Mouse (Mus musculus) midbrain, embryonic 14.5 days (tissue): ENCODE data around the gene Ntsr1. TPM values are rescaled to one million over a fixed set of nuclear protein-coding genes. Genes with fewer than 3 reads are reported as not detected.

Experiments used
- ATAC-seq: fragments of 200-750 bp; cut with Nextera tagmentation; 2 replicates; pipeline ENCODE4 v1.8.0; 2017; ENCODE audit warnings: moderate number of reproducible peaks, moderate library complexity; ENCODE audit not compliant: low FRiP score, low TSS enrichment
- DNase-seq: peaks from one replicate; pipeline ENCODE4 v3.0.0-alpha.2; 2015
- H3K27ac ChIP-seq: fragments of 300-500 bp; sonication (generic); replicated peaks from 2 replicates; pipeline ENCODE4 v1.5.1; 2014; ENCODE audit warnings: mild to moderate bottlenecking, low read depth, low read length, moderate library complexity
- H3K27me3 ChIP-seq: fragments of 300-500 bp; sonication (generic); 2 replicates; pipeline ENCODE4 v1.6.1; 2014; ENCODE audit warnings: low read length, control low read depth, mixed read lengths; ENCODE audit not compliant: control insufficient read depth, insufficient read depth
- H3K36me3 ChIP-seq: fragments of 300-500 bp; sonication (generic); 2 replicates; pipeline ENCODE4 v1.6.1; 2014; ENCODE audit warnings: low read length, control low read depth; ENCODE audit not compliant: control insufficient read depth, insufficient read depth
- H3K4me1 ChIP-seq: fragments of 300-500 bp; sonication (generic); 2 replicates; pipeline ENCODE4 v1.6.1; 2014; ENCODE audit warnings: mild to moderate bottlenecking, antibody characterized with exemption, low read length, control low read depth; ENCODE audit not compliant: control insufficient read depth, insufficient read depth
- H3K4me2 ChIP-seq: fragments of 300-500 bp; sonication (generic); 2 replicates; pipeline ENCODE4 v1.6.1; 2014; ENCODE audit warnings: mild to moderate bottlenecking, low read length, moderate library complexity
- H3K4me3 ChIP-seq: fragments of 300-500 bp; sonication (generic); replicated peaks from 2 replicates; pipeline ENCODE4 v1.5.1; 2014; ENCODE audit warnings: low read depth, low read length
- H3K9ac ChIP-seq: fragments of 300-500 bp; sonication (generic); replicated peaks from 2 replicates; pipeline ENCODE4 v1.6.1; 2014; ENCODE audit warnings: mild to moderate bottlenecking, low read length, moderate library complexity
- H3K9me3 ChIP-seq: fragments of 300-500 bp; sonication (generic); 2 replicates; pipeline ENCODE4 v1.6.1; 2016; ENCODE audit warnings: low read length, control low read depth, mixed read lengths; ENCODE audit not compliant: control insufficient read depth
- WGBS: fragments of 180-500 bp; shearing (Covaris S2); extraction: QIAGEN DNeasy Blood & Tissue Kit; methylation state at CpG from one replicate; pipeline ENCODE4 v1.1.7; 2014; 5-methylcytosine and 5-hydroxymethylcytosine counted together
- polyA plus RNA-seq: library from polyadenylated mRNA; unstranded; fragments of >200 nt; fragmentation: Nextera tagmentation; extraction: Ambion mirVana; gene quantifications from 2 replicates; pipeline ENCODE4 v1.2.1, GENCODE M21; 2014

The Ntsr1 gene
- polyA plus RNA-seq: 0.89 and 1.3 TPM in 2 replicates

GRCm38 (mm10) chr2:180499741-180500140 lies at the start of gene Ntsr1:
TSS of gene Ntsr1 (plus strand) at chr2:180499976.
- Histone ChIP-seq H3K27me3 (peaks cover 48% of the 10 kb centered on the region), H3K36me3 (no peaks in the 10 kb centered on the region), H3K9ac (peak within 1 kb of the TSS; percentile 46; the same call in 1 of the 2 replicates), H3K9me3 (no peaks in the 10 kb centered on the region), H3K4me2 (peak within 1 kb of the TSS; percentile 69), H3K4me1 (peaks cover 9% of the 10 kb centered on the region; the same call in 1 of the 2 replicates), H3K27ac (no peak within 1 kb of the TSS), H3K4me3 (peak within 1 kb of the TSS; percentile 30)
- ATAC-seq: no peak
- peak; percentile 72 for DNase-seq
- under 1% methylated on average over 30 of the region's 30 CpGs for WGBS

GRCm38 (mm10) chr2:180450529-180450928 lies 49.2 kb upstream of the Ntsr1 start:
- Histone ChIP-seq H3K4me2 (no peak overlapping the region), H3K27ac (no peak overlapping the region), H3K36me3 (no peaks in the 10 kb centered on the region), H3K4me3 (no peak overlapping the region), H3K4me1 (peaks cover under 1% of the 10 kb centered on the region; the same call in 1 of the 2 replicates), H3K9me3 (no peaks in the 10 kb centered on the region), H3K9ac (no peak overlapping the region), H3K27me3 (no peaks in the 10 kb centered on the region)
- WGBS: 79% methylated on average over 5 of the region's 5 CpGs
- DNase-seq (no peak), ATAC-seq (no peak)

GRCm38 (mm10) chr2:180455723-180456698 lies 43.8 kb upstream of the Ntsr1 start, which contains the start of gene Slco4a1:
TSS of gene Slco4a1 (plus strand) at chr2:180456245.
- WGBS: 2% methylated on average over 65 of the region's 65 CpGs
- peak; percentile 82 for DNase-seq

DNA sequence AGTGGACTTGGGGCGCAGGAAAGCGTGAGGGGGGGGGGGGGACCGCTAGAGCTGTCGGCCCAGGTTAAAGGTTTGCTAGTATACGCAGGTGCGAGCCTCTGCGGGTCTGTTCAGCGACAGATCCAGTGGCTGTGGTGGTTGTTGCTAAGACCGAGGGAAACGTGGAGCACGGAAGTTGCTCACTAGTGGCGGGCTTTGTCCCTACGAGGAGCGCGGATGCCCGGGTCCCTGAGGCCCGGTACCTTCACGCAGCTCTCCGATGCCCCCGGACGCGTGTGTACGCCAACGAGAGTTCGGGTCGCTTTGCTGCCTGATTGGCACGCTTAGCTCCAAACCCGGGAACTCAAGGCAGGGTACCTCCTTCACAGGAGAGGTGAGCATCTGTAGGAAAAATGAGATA lies 43.1 kb upstream of the Ntsr1 start:
- peak; percentile 57 for DNase-seq
- Histone ChIP-seq H3K4me2 (peak overlapping the region; percentile 97), H3K4me3 (peak overlapping the region; percentile 52), H3K27ac (no peak overlapping the region), H3K4me1 (peaks cover 12% of the 10 kb centered on the region), H3K9ac (peak overlapping the region; percentile 45; the same call in 1 of the 2 replicates), H3K9me3 (no peaks in the 10 kb centered on the region), H3K27me3 (peaks cover 22% of the 10 kb centered on the region; the same call in 1 of the 2 replicates), H3K36me3 (no peaks in the 10 kb centered on the region)
- WGBS: 0% methylated on average over 26 of the region's 28 CpGs
- ATAC-seq: no peak; the same call in 1 of the 2 replicates

More at GRCm38 (mm10) chr2:180455723-180456698, 43.8 kb upstream of the Ntsr1 start, which contains the start of gene Slco4a1:
- Histone ChIP-seq H3K9me3 (no peaks in the 10 kb centered on the region), H3K4me3 (peak within 1 kb of the TSS; percentile 52), H3K27me3 (peaks cover 22% of the 10 kb centered on the region; the same call in 1 of the 2 replicates), H3K27ac (no peak within 1 kb of the TSS), H3K9ac (peak within 1 kb of the TSS; percentile 45; the same call in 1 of the 2 replicates), H3K4me2 (peak within 1 kb of the TSS; percentile 97), H3K4me1 (peaks cover 12% of the 10 kb centered on the region), H3K36me3 (no peaks in the 10 kb centered on the region)
- peak; percentile 79 for ATAC-seq

GRCm38 (mm10) chr2:180457680-180458079 lies 42.1 kb upstream of the Ntsr1 start:
- no peak for ATAC-seq
- peaks cover 22% of the 10 kb centered on the region; the same call in 1 of the 2 replicates for H3K27me3 ChIP-seq
- H3K4me3 ChIP-seq: no peak overlapping the region
- H3K36me3 ChIP-seq: no peaks in the 10 kb centered on the region
- WGBS: 31% methylated on average over 2 of the region's 2 CpGs
- H3K9ac ChIP-seq: no peak overlapping the region
- no peak overlapping the region for H3K27ac ChIP-seq
- DNase-seq: no peak
- H3K4me1 ChIP-seq: peaks cover 12% of the 10 kb centered on the region
- H3K4me2 ChIP-seq: no peak overlapping the region
- no peaks in the 10 kb centered on the region for H3K9me3 ChIP-seq

GRCm38 (mm10) chr2:180459437-180459836 lies 40.3 kb upstream of the Ntsr1 start:
- H3K27me3 ChIP-seq: peaks cover 22% of the 10 kb centered on the region; the same call in 1 of the 2 replicates

GRCm38 (mm10) chr2:180460801-180461200 lies 39.0 kb upstream of the Ntsr1 start:
- Histone ChIP-seq H3K9ac (no peak overlapping the region), H3K4me1 (peaks cover 8% of the 10 kb centered on the region), H3K4me2 (no peak overlapping the region), H3K36me3 (no peaks in the 10 kb centered on the region), H3K9me3 (no peaks in the 10 kb centered on the region), H3K27me3 (peaks cover 20% of the 10 kb centered on the region; the same call in 1 of the 2 replicates), H3K27ac (no peak overlapping the region), H3K4me3 (no peak overlapping the region)
- ATAC-seq (no peak), DNase-seq (no peak)
- 45% methylated on average over 8 of the region's 8 CpGs for WGBS

More at GRCm38 (mm10) chr2:180459437-180459836, 40.3 kb upstream of the Ntsr1 start:
- Histone ChIP-seq H3K9me3 (no peaks in the 10 kb centered on the region), H3K27ac (no peak overlapping the region), H3K36me3 (no peaks in the 10 kb centered on the region), H3K4me3 (no peak overlapping the region), H3K9ac (no peak overlapping the region), H3K4me2 (no peak overlapping the region), H3K4me1 (peaks cover 12% of the 10 kb centered on the region)
- no peak for ATAC-seq
- no peak for DNase-seq
- 83% methylated on average over 4 of the region's 4 CpGs for WGBS

GRCm38 (mm10) chr2:180462593-180462992 lies 37.2 kb upstream of the Ntsr1 start:
- Histone ChIP-seq H3K4me3 (no peak overlapping the region), H3K36me3 (no peaks in the 10 kb centered on the region), H3K27me3 (0 out of 2 replicates have a peak, but pooled peaks cover 3% of the 10 kb centered on the region), H3K9ac (no peak overlapping the region), H3K4me2 (no peak overlapping the region), H3K9me3 (no peaks in the 10 kb centered on the region), H3K4me1 (0 out of 2 replicates have a peak, but pooled peaks cover 3% of the 10 kb centered on the region), H3K27ac (no peak overlapping the region)
- 83% methylated on average over 8 of the region's 8 CpGs for WGBS
- ATAC-seq (no peak), DNase-seq (no peak)
